Mouse (Mus musculus) thymus, adult 18-20 months (tissue): ENCODE data around the gene Phactr1.

Source experiments
- DNase-seq, 2 experiments: peaks; one replicate each; pipeline ENCODE4 v3.0.0; 2022; ENCODE audit warnings: mixed read lengths in 2 of 2

The Phactr1 gene

GRCm38 (mm10) chr13:42680391-42680994 is at the start of gene Phactr1:
Phactr1 (plus strand) TSS chr13:42680623.
- DNase-seq = no peak

- DNase-seq = no peak
Measured at GRCm38 (mm10) chr13:42634908-42635307, 45.5 kb upstream of the Phactr1 start.

DNA sequence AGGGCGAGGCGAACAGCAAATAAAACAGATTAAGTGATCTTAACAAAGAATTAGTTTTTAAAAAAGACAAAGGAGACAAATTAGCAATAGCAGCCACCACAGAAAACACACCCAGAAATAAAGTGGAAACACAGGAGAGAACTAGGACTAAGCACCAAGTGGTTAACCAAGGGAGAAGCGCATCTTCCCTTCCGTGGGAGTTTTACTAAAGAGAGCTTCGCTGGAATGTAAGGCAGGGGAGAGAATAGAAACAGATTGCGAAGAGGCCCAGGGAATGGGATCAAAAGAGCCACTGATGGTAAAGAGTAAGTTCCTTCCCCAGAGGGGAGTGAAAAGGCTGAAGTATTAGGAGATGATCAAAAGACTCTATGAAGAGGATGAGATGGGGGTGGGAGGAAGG is 30.2 kb upstream of the Phactr1 start:
- no peak for DNase-seq

GRCm38 (mm10) chr13:42656643-42657315 is 23.6 kb upstream of the Phactr1 start:
- no peak for DNase-seq

DNA sequence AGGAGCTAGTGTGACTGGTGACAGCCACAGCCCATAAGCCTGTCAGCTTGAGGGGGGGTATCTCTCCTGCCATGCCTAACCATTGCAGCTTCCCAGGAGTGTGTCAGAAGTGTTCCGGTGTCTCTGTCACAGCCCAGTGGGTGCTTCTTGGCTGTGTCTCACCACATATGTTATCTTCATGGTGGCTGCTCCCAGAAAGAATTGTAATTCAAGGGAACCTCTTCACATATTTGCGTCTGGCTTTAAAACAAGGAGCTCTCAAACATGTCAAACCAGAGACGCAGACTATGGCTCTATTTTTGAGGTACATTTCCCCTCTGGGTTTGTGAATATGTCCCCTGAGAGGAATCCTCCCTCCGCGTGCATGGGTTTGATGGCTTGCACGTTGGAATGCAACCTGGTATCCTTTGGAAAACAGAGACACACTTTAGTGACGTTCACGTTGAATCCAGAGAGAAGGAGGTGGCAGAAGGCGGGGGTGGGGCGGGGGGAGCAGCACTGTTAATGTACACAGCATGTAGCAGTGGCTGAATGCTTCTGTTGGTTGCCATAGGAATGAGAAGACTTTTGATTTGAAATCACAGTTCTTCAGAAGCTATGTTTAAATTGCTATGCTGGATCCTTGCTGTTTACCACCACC is 8.7 kb upstream of the Phactr1 start:
- DNase-seq = no peak

GRCm38 (mm10) chr13:42681299-42681698 is 876 bp downstream of the Phactr1 start:
- no peak for DNase-seq

GRCm38 (mm10) chr13:42684181-42684580 is 3.8 kb downstream of the Phactr1 start:
- no peak for DNase-seq

GRCm38 (mm10) chr13:42692233-42692632 is 11.8 kb downstream of the Phactr1 start:
- DNase-seq = no peak

GRCm38 (mm10) chr13:42696641-42697040 is 16.2 kb downstream of the Phactr1 start:
- DNase-seq = no peak

- no peak for DNase-seq
Measured at GRCm38 (mm10) chr13:42709148-42709547, 28.7 kb downstream of the Phactr1 start.

DNA sequence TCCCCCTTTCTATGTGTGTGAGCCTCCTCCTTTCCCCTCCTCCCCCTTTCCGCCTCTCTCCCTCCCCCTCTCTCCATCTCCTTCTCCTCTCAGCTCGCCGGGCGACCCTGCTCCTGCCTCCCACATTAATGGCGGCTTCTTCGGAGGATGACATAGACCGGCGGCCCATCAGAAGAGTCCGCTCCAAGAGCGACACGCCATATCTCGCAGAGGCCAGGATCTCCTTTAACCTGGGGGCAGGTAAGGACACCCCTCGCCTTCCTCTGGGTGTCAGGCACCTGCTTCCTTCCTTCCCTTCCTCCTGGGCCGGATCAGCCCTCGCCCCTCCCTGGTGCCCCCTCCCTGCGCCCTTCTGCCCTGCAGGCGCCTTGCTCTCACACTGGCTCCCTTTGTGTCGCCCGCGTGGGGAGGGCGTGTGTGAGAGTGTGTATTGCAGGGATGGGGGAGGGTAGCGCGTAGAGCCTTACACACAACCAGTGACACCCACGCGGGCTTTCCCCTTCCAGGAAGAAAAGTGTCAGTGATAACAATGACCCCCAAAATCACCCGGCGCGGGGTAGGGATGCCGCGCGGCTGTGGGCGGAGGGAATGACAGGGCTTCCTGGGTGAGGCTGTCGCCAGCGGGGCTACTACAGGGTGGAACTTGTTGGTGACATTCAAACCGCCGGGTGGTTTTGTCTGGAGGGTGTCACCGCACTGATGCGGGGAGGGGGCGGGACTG is 29.3 kb downstream of the Phactr1 start:
- DNase-seq = no peak

- no peak for DNase-seq
Measured at GRCm38 (mm10) chr13:42711510-42711909, 31.1 kb downstream of the Phactr1 start.

DNA sequence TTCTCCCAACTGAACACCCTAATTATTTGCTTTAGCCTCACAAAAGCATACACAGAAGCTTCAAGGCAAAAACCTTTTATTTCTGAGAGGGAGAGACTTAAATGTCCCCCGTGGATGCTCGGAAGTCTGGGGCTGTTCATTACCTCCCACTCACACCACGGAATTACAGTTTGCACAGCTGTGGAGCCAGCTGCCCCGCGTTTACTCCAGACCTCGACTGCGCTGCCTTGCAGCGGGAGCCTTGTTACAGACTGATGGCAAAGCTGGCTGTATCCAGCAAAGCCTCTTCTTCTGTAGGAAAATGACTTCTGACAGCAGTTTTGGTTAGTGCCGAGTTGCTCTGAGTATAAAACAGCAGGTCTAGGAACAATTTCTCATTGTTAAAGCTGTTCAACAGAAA is 39.0 kb downstream of the Phactr1 start:
- no peak for DNase-seq

- no peak for DNase-seq
Measured at GRCm38 (mm10) chr13:42720135-42720534, 39.7 kb downstream of the Phactr1 start.

GRCm38 (mm10) chr13:42720648-42721047 is 40.2 kb downstream of the Phactr1 start:
- no peak for DNase-seq

- no peak for DNase-seq
Measured at GRCm38 (mm10) chr13:42724011-42724410, 43.6 kb downstream of the Phactr1 start.

DNA sequence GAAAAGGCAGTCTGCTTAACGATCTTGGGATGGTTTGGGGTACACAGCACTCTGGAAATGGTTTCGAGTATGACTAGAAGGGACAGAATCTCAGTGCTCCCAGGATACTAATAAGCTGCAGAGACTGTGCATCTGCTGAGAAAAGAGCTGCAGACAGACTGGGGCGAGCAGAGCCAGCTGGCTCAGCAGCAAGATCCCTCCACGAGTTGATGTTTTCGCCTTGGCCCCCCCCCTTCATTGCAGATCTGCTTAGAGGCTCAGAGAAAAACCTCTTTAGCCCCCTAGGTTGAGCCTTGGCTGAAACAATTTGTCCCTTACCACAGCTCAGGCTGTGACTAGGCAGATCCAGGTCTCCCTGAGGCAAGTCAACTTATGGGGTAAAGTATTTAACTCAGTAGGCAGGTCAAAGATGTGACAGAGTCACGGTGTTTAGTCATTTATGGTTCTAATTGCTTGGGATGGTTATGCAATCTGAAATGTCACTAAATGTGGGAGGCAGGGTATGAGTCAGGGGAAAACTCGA is 45.3 kb downstream of the Phactr1 start:
- no peak for DNase-seq

DNA sequence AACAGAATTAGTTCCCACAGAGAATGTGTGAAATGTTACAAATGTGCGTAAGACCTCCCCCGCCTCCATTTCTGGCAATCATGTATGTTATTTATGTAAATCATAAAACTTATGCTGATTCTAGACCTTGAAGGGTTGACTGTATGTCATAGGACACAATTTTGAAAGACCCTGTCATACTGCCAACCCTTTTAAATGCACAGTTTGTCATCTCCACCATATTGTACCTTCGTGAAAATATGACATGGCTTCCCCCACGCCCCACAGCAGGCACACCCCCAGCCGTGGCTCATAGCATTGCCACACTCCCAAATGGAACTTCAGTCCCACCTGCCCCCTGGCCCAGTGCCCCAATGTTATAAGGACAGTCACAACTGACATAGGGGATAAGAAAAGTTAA is 57.1 kb downstream of the Phactr1 start:
- DNase-seq = no peak

DNA sequence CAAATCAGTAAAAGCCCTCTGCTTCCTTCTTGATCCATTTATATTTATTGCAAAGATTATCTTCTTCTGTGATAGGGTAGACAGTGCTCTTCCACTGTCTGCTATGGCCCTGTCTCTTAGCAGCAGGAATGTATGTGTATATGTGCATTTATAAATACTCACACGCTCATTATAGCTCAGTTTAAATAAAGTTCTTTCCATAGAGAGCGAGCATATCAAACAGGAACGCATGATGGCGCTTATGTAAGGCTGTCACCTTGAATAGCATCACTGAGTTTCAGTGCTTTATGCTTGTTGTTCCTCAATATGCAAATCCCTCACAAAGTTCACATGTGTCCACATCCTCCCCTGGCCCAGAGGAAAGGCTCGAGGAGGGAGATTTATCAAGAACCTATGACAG is 57.7 kb downstream of the Phactr1 start:
- DNase-seq = no peak

GRCm38 (mm10) chr13:42742226-42742625 is 61.8 kb downstream of the Phactr1 start:
- DNase-seq = no peak

GRCm38 (mm10) chr13:42744467-42744866 is 64.0 kb downstream of the Phactr1 start:
- no peak for DNase-seq

GRCm38 (mm10) chr13:42757654-42758400 is 77.4 kb downstream of the Phactr1 start:
- DNase-seq = no peak

- DNase-seq = no peak
Measured at GRCm38 (mm10) chr13:42759170-42759569, 78.7 kb downstream of the Phactr1 start.
